Mouse (Mus musculus) embryonic facial prominence, embryonic 15.5 days (tissue): Measurements from ENCODE around the gene Tob2. TPM values are rescaled to one million over a fixed set of nuclear protein-coding genes. Genes with fewer than 3 reads are reported as not detected.

ENCODE experiments used
- ATAC-seq: fragments of 200-750 bp; cut with Nextera tagmentation; 2 replicates; pipeline ENCODE4 v1.8.0; 2017; ENCODE audit warnings: low read depth, moderate TSS enrichment; ENCODE audit not compliant: insufficient number of reproducible peaks, low FRiP score, low TSS enrichment
- H3K27ac ChIP-seq: fragments of 300-500 bp; sonication (generic); replicated peaks from 2 replicates; pipeline ENCODE4 v1.5.1; 2015; ENCODE audit warnings: mild to moderate bottlenecking, inconsistent platforms
- H3K27me3 ChIP-seq: fragments of 300-500 bp; sonication (generic); 2 replicates; pipeline ENCODE4 v1.6.1; 2015; ENCODE audit warnings: inconsistent platforms
- H3K36me3 ChIP-seq: fragments of 300-500 bp; sonication (generic); 2 replicates; pipeline ENCODE4 v1.6.1; 2015; ENCODE audit warnings: mild to moderate bottlenecking, inconsistent platforms
- H3K4me1 ChIP-seq: fragments of 300-500 bp; sonication (generic); 2 replicates; pipeline ENCODE4 v1.6.1; 2015; ENCODE audit warnings: inconsistent platforms
- H3K4me2 ChIP-seq: fragments of 300-500 bp; sonication (generic); replicated peaks from 2 replicates; pipeline ENCODE4 v1.6.1; 2015; ENCODE audit warnings: mild to moderate bottlenecking, inconsistent platforms
- H3K4me3 ChIP-seq: fragments of 300-500 bp; sonication (generic); replicated peaks from 2 replicates; pipeline ENCODE4 v1.5.1; 2015; ENCODE audit warnings: mild to moderate bottlenecking, inconsistent platforms
- H3K9ac ChIP-seq: fragments of 300-500 bp; sonication (generic); 2 replicates; pipeline ENCODE4 v1.6.1; 2015; ENCODE audit warnings: inconsistent platforms
- H3K9me3 ChIP-seq: fragments of 300-500 bp; sonication (generic); replicated peaks from 2 replicates; pipeline ENCODE4 v1.6.1; 2016; ENCODE audit warnings: inconsistent platforms
- WGBS: fragments of 180-500 bp; shearing (Covaris S2); methylation state at CpG from one replicate; pipeline ENCODE4 v1.1.7; 2015; 5-methylcytosine and 5-hydroxymethylcytosine counted together
- polyA plus RNA-seq: library from polyadenylated mRNA; unstranded; fragments of >200 nt; fragmentation: Nextera tagmentation; extraction: Ambion mirVana; gene quantifications from 2 replicates; pipeline ENCODE4 v1.2.1, GENCODE M21; 2015

Gene Tob2
- polyA plus RNA-seq, 1 experiment from 2014 or later: 33.8 TPM

GRCm38 (mm10) chr15:81859330-81860255 lies 997 bp upstream of the Tob2 start:
- Histone ChIP-seq H3K9ac (peak overlapping the region; percentile 92), H3K9me3 (no peaks in the 10 kb centered on the region), H3K4me2 (peak overlapping the region; percentile 81), H3K27ac (peak overlapping the region; percentile 99), H3K27me3 (no peaks in the 10 kb centered on the region), H3K4me1 (peaks cover 16% of the 10 kb centered on the region), H3K36me3 (no peaks in the 10 kb centered on the region; the same call in 1 of the 2 replicates), H3K4me3 (peak overlapping the region; percentile 95)
- ATAC-seq: peak; percentile 89
- under 1% methylated on average over 39 of the region's 39 CpGs for WGBS

- H3K4me1 ChIP-seq: peaks cover 16% of the 10 kb centered on the region
- 0% methylated on average over 23 of the region's 23 CpGs for WGBS
- H3K27ac ChIP-seq: peak overlapping the region; percentile 99
- no peaks in the 10 kb centered on the region for H3K9me3 ChIP-seq
- no peaks in the 10 kb centered on the region for H3K27me3 ChIP-seq
- peak overlapping the region; percentile 92 for H3K9ac ChIP-seq
- peak; percentile 49 for ATAC-seq
- H3K36me3 ChIP-seq: peaks cover 5% of the 10 kb centered on the region; the same call in 1 of the 2 replicates
- H3K4me2 ChIP-seq: peak overlapping the region; percentile 81
- peak overlapping the region; percentile 95 for H3K4me3 ChIP-seq
Observed at GRCm38 (mm10) chr15:81858138-81858516, 469 bp downstream of the Tob2 start.

GRCm38 (mm10) chr15:81857724-81858116 lies 876 bp downstream of the Tob2 start:
- H3K27me3 ChIP-seq: no peaks in the 10 kb centered on the region
- H3K4me3 ChIP-seq: peak overlapping the region; percentile 95
- peak overlapping the region; percentile 92 for H3K9ac ChIP-seq
- no peaks in the 10 kb centered on the region for H3K9me3 ChIP-seq
- under 1% methylated on average over 33 of the region's 33 CpGs for WGBS
- H3K27ac ChIP-seq: peak overlapping the region; percentile 99
- H3K4me2 ChIP-seq: peak overlapping the region; percentile 81
- peaks cover 9% of the 10 kb centered on the region; the same call in 1 of the 2 replicates for H3K36me3 ChIP-seq
- ATAC-seq: no peak
- peaks cover 16% of the 10 kb centered on the region for H3K4me1 ChIP-seq

- ATAC-seq: no peak
- peak overlapping the region; percentile 95 for H3K4me3 ChIP-seq
- H3K27me3 ChIP-seq: no peaks in the 10 kb centered on the region
- H3K9ac ChIP-seq: peak overlapping the region; percentile 92
- H3K4me1 ChIP-seq: peaks cover 16% of the 10 kb centered on the region
- H3K4me2 ChIP-seq: peak overlapping the region; percentile 81
- H3K36me3 ChIP-seq: peaks cover 14% of the 10 kb centered on the region; the same call in 1 of the 2 replicates
- peak overlapping the region; percentile 99 for H3K27ac ChIP-seq
- H3K9me3 ChIP-seq: no peaks in the 10 kb centered on the region
- under 1% methylated on average over 14 of the region's 14 CpGs for WGBS
Observed at GRCm38 (mm10) chr15:81856938-81857723, 1.5 kb downstream of the Tob2 start.

GRCm38 (mm10) chr15:81856030-81856790 lies 2.4 kb downstream of the Tob2 start:
- Histone ChIP-seq H3K9me3 (no peaks in the 10 kb centered on the region), H3K4me1 (peaks cover 16% of the 10 kb centered on the region), H3K27me3 (no peaks in the 10 kb centered on the region), H3K4me3 (peak overlapping the region; percentile 95), H3K36me3 (peaks cover 23% of the 10 kb centered on the region), H3K4me2 (peak overlapping the region; percentile 81), H3K27ac (peak overlapping the region; percentile 99), H3K9ac (peak overlapping the region; percentile 92)
- under 1% methylated on average over 26 of the region's 28 CpGs for WGBS
- ATAC-seq: peak; percentile 84

- no peak overlapping the region for H3K4me2 ChIP-seq
- no peak overlapping the region for H3K4me3 ChIP-seq
- WGBS: 88% methylated on average over 7 of the region's 7 CpGs
- no peak overlapping the region for H3K9ac ChIP-seq
- no peaks in the 10 kb centered on the region for H3K27me3 ChIP-seq
- H3K4me1 ChIP-seq: peaks cover 29% of the 10 kb centered on the region
- no peak for ATAC-seq
- H3K36me3 ChIP-seq: peaks cover 48% of the 10 kb centered on the region
- no peaks in the 10 kb centered on the region for H3K9me3 ChIP-seq
- H3K27ac ChIP-seq: no peak overlapping the region
Observed at GRCm38 (mm10) chr15:81853081-81853480, 5.5 kb downstream of the Tob2 start.

- WGBS: 82% methylated on average over 9 of the region's 9 CpGs
Observed at GRCm38 (mm10) chr15:81852411-81853000, 6.1 kb downstream of the Tob2 start.

GRCm38 (mm10) chr15:81851375-81851774 lies 7.2 kb downstream of the Tob2 start:
- Histone ChIP-seq H3K4me3 (no peak overlapping the region), H3K36me3 (peaks cover 65% of the 10 kb centered on the region), H3K4me2 (no peak overlapping the region), H3K27me3 (no peaks in the 10 kb centered on the region), H3K4me1 (peaks cover 29% of the 10 kb centered on the region), H3K9me3 (no peaks in the 10 kb centered on the region), H3K27ac (no peak overlapping the region), H3K9ac (no peak overlapping the region)
- ATAC-seq: no peak
- 92% methylated on average over 15 of the region's 15 CpGs for WGBS

More at GRCm38 (mm10) chr15:81852411-81853000, 6.1 kb downstream of the Tob2 start:
- Histone ChIP-seq H3K27me3 (no peaks in the 10 kb centered on the region), H3K27ac (no peak overlapping the region), H3K4me3 (no peak overlapping the region), H3K9ac (no peak overlapping the region), H3K9me3 (no peaks in the 10 kb centered on the region), H3K4me2 (no peak overlapping the region), H3K36me3 (peaks cover 54% of the 10 kb centered on the region), H3K4me1 (peaks cover 29% of the 10 kb centered on the region)
- no peak for ATAC-seq

GRCm38 (mm10) chr15:81850718-81851117 lies 7.9 kb downstream of the Tob2 start:
- no peak overlapping the region for H3K9ac ChIP-seq
- no peak overlapping the region for H3K4me2 ChIP-seq
- peaks cover 26% of the 10 kb centered on the region for H3K4me1 ChIP-seq
- ATAC-seq: no peak
- no peak overlapping the region for H3K27ac ChIP-seq
- no peak overlapping the region for H3K4me3 ChIP-seq
- H3K36me3 ChIP-seq: peaks cover 65% of the 10 kb centered on the region
- H3K27me3 ChIP-seq: no peaks in the 10 kb centered on the region
- 79% methylated on average over 14 of the region's 14 CpGs for WGBS
- H3K9me3 ChIP-seq: no peaks in the 10 kb centered on the region

- WGBS: 77% methylated on average over 9 of the region's 9 CpGs
Observed at GRCm38 (mm10) chr15:81849104-81849503, 9.5 kb downstream of the Tob2 start.

More at GRCm38 (mm10) chr15:81849104-81849503, 9.5 kb downstream of the Tob2 start:
- no peaks in the 10 kb centered on the region for H3K27me3 ChIP-seq
- H3K36me3 ChIP-seq: peaks cover 64% of the 10 kb centered on the region
- no peak overlapping the region for H3K4me3 ChIP-seq
- H3K27ac ChIP-seq: no peak overlapping the region
- ATAC-seq: peak; percentile 11; the same call in 1 of the 2 replicates
- no peak overlapping the region for H3K4me2 ChIP-seq
- no peak overlapping the region for H3K9ac ChIP-seq
- H3K9me3 ChIP-seq: no peaks in the 10 kb centered on the region
- H3K4me1 ChIP-seq: peaks cover 24% of the 10 kb centered on the region
